Mouse (Mus musculus): ENCODE measurements around the gene Slc2a1.

Slc2a1 gene

DNA sequence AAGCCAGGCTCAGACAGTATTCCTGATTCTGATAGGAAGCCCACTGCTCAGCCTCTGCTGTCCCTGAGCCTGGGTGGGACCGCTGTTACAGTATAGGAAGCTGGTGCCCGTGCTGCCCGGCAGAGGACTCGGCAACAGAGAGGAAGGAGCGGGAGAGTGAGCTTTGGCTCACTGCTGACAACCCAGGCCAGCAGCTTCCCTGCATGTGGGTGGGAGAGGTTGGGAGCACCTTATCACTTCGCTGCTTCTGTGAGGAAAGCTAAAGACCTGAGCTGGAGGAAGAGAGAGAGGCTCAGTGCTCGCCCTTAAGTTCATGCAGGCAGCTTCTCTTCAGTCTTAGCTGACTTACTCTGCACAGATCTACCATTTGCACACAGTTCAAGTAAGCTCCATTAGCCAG, 20.0 kb downstream of the Slc2a1 start:
- DNase-seq (ENCODE audit: low read depth in 2 of 2, low spot score in 2 of 2) = no peak

DNA sequence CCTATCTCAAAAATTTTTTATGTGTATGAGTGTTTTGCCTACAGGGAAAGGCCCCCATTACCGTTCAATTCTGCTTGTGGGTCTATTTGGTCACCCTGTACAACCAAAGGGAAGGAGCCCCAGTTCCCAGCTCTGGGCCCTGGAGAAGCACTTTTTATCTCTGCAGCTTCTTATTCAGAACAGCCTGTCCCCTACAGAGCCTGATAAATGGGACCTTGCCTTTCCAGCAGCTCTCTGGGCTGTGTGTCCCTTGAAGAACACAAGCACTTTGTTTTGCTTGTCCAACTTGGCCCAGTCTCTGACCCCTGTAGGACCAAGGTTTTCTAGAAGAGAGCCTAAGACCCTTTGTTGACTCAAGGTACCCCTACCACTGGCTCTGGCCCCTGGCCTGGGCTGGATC, 20.6 kb downstream of the Slc2a1 start:
- DNase-seq (ENCODE audit: low read depth in 2 of 2, low spot score in 2 of 2) = no peak

DNA sequence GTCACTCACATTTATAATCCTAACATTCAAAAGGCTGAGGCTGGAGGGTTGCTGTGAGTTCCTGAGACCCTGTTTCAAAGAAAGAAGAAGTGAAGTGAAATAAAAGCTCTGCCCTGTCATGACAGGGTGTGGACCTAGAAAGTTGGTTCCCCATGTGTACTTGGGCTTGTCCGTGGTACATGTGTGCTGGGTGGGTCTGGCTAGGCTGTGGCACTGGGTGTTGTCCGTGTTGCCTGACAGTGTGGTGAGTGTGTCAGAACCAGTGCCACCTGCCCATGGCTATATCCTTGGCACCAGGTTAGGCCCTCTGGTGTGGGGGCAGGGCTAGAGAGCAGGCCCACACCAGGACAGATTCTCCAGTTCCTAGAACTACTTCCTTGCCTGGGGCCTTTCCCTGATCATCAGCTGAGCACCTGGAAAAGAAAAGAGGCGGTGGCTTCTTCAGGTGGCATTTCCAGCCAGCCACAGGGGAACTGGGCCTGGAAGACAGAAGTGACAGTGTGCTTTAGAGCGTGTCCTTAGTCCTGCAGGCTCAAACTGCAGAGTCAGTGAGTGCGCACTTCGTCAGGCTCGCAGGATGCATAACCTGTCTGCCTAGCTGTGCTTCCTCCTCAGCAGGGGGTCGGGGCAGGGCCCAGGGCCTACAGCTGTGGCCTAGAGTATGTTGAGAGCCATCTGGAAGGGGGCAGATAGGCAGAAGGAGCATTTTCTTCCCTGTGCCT, 22.8 kb downstream of the Slc2a1 start:
- no peak for DNase-seq (ENCODE audit: low read depth in 2 of 2, low spot score in 2 of 2)

DNA sequence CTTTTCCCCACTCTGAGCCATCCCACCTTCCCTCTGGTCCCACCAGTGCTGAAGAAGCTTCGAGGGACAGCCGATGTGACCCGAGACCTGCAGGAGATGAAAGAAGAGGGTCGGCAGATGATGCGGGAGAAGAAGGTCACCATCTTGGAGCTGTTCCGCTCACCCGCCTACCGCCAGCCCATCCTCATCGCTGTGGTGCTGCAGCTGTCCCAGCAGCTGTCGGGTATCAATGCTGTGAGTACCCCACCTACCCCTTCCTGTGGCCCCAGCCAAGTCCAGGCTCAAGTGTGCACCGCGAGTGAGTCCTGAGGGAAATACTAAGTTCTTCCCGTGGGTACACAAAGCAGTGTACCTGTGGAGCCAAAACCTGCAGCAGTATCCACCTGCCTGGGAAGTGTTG, 24.8 kb downstream of the Slc2a1 start:
- DNase-seq (ENCODE audit: low read depth in 2 of 2, low spot score in 2 of 2) = no peak

DNA sequence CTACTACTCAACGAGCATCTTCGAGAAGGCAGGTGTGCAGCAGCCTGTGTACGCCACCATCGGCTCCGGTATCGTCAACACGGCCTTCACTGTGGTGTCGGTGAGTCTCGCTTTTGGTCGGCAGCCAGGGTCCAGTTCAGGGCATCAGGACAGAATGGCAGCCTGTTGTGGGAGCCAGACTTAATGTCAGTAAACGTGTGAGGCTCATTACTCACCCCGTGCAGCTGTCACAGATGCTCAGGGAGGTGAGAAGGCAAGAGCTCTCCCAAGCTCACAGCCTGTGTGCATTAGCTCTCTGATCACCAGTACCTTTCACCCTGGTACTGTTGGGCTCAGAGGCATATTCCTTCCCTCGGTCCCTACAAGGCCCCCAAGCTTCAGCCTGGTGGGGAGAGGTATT, 25.3 kb downstream of the Slc2a1 start:
- no peak for DNase-seq (ENCODE audit: low read depth in 2 of 2, low spot score in 2 of 2)

DNA sequence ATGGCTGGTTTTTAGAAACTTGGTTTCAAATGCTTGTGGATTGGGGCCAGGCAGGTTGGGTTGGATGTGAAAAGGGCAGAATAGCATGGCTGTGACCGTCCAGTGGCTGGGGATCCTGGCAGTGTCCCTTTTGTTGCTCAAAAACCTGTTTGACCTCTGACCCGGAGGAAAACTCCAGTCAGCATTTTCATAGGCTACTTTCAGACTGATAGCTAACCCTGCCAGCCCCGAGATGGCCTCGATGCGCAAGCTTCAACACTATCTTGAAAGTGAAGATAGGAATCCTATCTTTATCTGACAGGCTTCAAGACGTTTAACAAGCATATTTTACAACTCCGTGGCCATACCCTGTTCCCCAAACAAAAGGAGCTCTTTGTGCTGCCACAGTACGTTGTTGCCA, 28.8 kb downstream of the Slc2a1 start:
- no peak for DNase-seq (ENCODE audit: low read depth in 2 of 2, low spot score in 2 of 2)

DNA sequence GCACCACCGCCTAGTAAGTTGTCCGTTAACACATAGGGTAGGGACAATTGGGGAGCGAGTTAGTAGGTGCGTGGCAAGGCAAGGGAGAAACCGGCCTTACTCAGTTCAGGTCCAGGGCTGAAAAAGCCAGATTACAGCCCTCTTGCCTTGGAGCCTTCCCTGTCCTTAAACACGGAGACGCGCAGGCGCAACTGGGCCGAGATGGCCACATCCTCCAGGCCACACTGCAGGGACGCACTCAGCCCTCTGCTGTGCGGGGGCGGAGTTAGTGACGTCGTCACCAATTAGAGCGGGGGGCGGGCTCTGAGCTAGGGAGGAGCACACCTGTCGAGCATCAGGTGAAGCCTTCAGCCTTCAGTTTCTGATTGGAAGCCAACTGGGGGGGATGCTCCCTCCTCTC, 29.7 kb downstream of the Slc2a1 start:
- no peak for DNase-seq (ENCODE audit: low read depth in 2 of 2, low spot score in 2 of 2)

DNA sequence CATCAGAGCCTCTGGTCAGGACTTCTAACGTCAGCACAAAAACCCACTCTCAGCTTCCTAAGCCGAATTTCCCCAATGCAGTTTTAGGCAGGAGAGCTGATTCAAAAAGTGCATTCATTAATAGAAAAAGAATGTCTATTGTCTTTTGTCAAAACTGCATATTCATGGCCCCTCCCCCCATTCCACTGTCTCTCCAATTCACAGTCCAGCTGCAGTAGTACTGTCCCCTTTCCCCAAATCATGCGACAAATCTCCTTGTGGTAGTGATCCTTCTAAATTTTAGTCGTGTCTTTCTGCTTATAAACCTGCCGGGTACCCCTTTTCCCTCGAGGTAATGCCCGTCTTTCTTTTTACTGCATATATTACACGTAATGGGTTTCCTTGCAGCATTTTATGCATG, 30.3 kb downstream of the Slc2a1 start:
- no peak for DNase-seq (ENCODE audit: low read depth in 2 of 2, low spot score in 2 of 2)

DNA sequence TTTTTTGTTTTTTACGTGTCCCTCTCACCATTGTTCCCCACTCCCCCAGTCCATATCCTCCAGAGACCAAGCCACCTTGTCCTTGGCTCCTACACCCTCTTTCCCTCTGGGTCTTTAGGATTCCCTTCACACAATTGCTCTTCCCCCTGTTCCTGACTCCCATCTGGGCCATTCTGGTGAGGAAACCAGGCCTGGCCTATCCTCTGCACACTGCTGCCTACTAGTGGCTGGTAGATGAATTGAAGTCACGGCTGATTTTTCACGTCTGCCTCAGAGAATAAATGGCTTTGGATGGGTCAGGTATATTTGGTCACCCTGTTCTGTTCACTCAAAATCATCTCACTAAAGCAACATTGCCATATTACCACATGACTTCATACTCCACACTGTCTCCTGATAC, 31.6 kb downstream of the Slc2a1 start:
- DNase-seq (ENCODE audit: low read depth in 2 of 2, low spot score in 2 of 2) = peak; percentile 39 to 40

DNA sequence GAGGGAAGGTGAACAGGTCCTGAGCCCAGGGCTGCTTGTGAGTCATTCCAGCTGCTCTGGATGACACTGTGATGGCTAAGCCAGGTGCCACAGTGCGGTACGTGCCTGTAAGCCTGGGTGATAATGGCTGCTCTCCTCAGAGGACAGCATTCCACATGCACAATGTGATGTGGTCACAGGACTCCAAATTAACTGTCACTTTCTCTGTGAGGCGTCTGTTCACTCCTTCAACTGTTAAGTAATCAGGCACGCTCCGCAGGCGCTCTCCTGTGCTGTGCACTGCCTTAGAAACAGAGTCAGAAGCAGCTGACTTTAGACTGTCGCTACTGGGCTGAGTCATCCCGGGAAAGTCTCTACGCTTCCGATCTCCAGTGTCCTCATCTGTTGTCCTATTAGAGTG, 32.7 kb downstream of the Slc2a1 start:
- DNase-seq (ENCODE audit: low read depth in 2 of 2, low spot score in 2 of 2) = no peak

DNA sequence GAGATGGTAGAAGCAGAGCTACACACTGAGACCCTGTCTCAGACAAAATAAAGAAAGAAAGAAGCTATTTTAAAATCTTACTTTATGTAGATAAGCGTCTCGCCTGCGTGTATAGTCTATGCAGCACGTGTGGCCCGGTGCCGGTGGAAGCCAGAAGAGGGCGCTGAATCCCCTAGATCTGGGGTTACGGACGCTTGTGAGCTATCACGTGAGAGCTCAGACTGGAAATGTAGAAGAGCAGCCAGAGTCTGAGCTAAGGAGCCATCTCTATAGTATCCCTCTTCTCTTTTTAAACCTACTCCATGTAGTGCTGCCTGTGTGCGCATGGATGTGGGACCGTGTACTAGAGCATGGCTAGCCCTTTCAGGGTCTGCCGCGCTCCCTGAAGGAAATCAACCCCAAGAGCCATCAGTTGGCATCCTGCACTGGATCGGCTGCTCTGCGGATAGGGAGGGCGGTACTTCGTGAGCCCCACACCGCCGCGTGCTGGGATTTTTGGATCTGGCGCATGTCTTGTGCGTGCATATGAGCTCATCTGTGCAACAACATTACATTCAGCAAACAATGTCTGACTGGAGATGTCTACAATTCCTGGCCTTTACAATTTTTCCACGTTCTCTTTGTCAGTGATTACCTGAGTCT, 33.8 kb downstream of the Slc2a1 start:
- peak in 1 of 2 experiments; percentile 11 for DNase-seq (ENCODE audit: low read depth in 2 of 2, low spot score in 2 of 2)

DNA sequence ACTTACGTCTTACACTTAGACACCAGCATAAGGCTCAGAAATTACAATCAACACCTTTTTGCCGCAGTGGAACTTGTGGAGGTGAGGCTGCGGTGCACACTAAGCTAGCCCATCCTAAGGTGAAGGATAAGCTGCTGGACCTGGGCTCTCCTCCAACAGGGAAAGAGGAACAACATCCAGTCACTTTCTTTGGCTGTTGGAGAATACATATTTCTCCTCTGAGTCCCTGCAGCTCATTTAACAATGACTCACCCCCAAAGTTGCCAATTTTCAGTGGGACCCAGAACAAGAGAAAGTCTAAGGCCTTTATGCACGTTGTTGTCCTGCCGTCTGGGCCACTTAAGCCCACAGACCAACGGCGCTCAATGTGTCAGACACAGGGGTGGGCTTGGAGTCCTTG, 38.3 kb downstream of the Slc2a1 start:
- DNase-seq (ENCODE audit: low read depth in 2 of 2, low spot score in 2 of 2) = no peak

DNA sequence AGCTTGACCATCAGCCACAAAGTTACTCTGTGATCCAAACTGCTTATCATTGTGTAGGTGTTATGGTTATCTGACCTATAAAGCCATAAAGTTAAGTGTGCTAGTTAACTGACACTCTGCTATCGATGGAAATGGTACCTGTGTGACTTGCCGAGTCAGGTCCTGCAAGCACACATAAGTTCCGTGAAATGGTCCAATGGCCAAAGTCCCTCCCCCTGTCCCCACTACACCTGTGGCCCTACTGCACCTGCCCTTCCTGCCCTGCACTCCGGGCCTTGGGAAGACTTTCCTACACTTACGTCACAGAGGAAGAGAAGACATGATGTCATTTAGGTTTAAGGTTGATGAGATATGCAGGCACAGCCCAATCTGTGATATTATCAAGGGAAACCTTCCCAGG, 38.8 kb downstream of the Slc2a1 start:
- no peak for DNase-seq (ENCODE audit: low read depth in 2 of 2, low spot score in 2 of 2)

DNA sequence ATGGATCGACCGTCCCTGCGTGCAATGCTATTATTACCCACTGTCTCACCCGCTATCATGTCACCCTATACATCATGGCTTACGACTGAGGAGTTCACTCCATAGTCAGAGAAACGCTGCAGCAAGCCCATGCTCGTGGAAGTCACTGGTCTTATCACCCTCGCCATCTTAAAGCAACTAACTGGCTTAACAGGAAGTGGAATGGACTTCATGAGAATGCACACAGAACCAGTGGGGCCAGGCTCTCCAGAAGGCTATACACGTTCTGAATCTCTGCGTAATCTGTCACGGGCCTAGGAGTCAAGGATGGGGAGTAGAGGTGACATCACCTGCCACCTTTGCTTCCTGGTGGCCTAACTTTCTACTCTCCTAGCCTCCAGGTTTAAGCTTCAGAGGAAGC, 40.2 kb downstream of the Slc2a1 start:
- no peak for DNase-seq (ENCODE audit: low read depth in 2 of 2, low spot score in 2 of 2)

DNA sequence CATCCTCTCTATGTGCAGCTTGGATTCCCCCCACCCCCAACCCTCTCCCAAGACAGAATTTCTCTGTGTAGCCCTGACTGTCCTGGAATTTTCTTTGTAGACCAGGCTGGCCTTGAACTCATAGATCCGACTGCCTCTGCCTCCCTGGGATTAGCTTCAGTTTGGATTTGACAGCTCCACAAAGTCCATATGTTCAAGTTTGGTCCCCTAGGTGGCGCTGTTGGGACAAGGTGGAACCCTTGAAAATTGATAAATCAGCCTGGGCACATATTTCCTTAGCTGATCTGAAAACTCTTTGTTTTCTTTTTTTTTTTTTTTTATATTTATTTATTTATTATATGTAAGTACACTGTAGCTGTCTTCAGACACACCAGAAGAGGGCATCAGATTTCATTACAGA, 48.7 kb downstream of the Slc2a1 start:
- DNase-seq (ENCODE audit: low read depth in 2 of 2, low spot score in 2 of 2) = peak; percentile 51 to 74

DNA sequence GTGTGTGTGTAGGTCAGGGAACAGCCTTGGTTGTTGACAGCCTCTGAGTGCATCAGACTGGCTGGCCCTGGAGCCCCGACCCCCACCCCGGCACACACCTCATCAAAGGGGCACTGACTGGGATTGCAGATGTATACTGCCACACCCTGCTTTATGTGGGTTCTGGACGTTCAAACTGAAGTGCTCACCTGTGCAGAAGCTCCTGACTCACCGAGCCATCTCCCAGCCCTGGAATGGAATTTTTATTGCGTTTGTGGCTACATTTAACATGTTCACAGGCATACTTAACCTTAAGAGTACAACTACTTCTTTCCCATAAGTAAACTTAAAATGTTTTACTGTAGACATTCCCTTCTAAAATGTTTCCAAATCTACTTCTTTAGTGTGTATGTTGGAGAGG, 49.4 kb downstream of the Slc2a1 start:
- no peak for DNase-seq (ENCODE audit: low read depth in 2 of 2, low spot score in 2 of 2)

DNA sequence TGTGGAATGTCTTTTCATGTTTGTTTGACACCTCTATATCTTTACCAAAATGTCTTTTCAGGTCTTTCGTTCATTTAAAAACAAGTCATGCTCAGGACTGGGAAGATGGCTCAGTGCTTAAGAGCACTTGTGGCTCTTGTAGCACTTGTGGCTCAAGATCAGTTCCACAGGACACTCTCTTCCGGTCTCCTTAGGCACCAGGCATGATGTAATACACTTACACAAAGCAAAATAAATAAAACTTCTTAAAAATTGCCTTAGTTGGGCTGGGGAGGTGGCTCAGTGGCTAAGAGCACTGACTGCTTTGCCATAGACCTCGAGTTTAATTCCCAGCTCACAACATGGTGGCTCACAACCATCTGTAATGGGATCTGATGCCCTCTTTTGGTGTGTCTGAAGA, 52.8 kb downstream of the Slc2a1 start:
- DNase-seq (ENCODE audit: low read depth in 2 of 2, low spot score in 2 of 2) = no peak

DNA sequence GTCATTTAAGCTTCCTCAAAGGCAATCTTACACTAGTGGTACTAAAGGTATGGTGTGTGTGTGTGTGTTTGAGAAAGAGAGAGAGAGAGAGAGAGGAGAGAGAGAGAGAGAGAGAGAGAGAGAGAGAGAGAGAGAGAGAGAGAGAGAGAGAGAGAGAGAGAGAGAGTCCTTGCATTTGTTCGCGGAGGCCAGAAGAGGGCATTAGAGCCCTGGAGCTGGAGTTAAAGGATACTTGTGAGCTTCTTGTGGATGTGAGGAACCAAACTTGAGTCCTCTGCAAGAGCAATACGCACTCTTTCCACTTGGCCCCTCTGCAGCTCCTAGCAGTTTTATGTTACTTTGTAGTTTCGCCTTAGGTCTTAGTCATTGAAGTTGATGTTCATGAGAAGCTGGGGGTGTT, 54.5 kb downstream of the Slc2a1 start:
- DNase-seq (ENCODE audit: low read depth in 2 of 2, low spot score in 2 of 2) = no peak

DNA sequence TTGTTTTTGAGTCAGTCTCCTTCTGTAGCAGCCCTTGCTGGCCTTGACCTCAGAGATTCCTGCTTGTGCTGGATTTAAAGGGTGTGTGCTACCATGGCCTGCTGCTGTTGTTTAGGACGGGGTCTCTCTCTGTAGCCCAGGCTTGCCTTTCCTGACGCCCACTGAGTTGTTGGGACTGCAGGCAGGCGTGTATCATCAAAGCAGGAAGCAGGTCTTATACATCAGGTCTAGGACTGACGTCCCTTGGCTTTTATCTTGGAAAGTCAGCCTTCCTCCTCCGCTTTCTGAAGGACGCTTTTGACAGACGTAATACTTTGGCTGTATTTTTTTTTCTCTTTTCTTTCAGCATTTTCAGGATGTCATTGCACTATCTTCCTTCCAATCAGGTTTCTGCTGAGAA, 57.4 kb downstream of the Slc2a1 start:
- DNase-seq (ENCODE audit: low read depth in 2 of 2, low spot score in 2 of 2) = no peak

DNA sequence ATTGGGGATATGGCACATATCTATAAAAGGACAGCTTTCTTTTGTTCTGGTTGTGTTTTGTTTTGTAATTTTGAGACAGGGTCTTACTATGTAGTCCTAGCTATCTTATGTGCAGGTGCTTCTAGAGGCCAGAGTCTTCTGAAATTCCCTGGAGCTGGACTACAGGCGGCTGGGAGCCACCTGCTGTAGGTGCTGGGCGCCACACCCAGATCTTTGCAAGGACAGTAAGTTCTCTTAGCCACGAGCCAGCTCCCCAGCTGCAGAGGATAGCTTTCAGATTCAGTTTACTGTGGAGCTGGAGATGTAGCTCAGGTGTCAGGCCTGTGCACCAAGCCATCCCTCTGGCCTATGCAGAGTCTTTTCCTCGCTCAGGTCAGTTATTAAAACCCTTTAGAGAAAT, 58.6 kb downstream of the Slc2a1 start:
- DNase-seq (ENCODE audit: low read depth in 2 of 2, low spot score in 2 of 2) = no peak

DNA sequence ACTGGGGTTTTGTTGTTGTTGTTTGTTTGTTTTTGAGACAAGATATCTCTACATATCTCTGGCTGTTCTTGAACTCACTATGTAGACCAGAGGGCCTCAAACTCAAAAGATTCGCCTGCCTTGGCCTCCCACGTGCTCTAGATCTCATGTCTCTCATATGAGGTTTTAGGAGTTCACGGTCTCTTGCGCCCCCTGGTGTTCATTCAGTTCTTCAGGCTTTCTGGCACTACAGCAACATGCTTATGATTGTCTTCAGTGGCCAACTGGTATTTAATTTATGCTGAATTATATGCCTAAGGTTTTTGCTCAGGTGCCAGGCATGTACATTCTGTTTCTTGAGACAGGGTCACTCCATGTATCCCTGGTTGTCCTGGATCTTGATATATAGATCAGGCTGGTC, 59.2 kb downstream of the Slc2a1 start:
- DNase-seq (ENCODE audit: low read depth in 2 of 2, low spot score in 2 of 2) = peak; percentile 80 to 83

DNA sequence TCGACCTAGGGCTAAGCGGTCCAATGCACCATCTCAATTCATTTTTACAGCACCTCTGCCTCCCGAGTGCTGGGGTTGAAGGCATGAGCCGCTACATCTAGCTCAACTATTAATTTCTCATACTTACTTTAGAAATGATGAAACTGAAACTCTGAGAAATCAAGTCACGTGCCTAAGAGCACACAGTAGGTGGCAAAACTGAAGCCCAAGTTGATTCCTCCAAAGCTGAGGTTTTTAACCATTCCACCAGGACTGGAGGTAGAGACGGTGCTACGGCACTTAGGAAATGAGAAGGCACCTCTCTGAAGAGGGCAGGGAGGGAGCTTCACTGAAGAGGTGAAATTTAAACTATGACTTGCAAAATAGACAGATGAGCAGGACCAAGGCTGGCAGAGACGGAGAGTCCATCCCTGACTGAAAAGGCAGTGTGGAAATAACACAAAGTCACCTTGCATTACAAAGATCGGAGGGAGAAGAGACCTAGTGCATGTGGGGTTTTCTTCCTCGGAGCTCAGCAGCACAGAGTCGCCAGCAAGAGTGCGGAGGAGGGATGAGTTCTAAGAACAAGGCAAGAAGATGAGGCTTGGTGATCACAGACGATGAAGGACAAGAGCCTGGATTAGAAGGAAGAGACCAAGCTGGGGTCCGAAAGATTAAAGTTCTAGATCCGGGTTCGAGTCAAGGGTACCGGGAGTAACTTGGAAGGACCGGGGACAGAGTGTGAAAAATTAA, 64.6 kb downstream of the Slc2a1 start:
- DNase-seq (ENCODE audit: low read depth in 2 of 2, low spot score in 2 of 2) = peak in 1 of 2 experiments; percentile 11
